Mouse (Mus musculus) frontal cortex, postnatal 10 days (tissue): ENCODE measurements around the gene Fcrls.
A peak's percentile ranks its signal among the peaks of the same experiment; 100 is the strongest.

Source experiments
- DNase-seq, 2 experiments: peaks; one replicate each; pipeline ENCODE4 v3.0.0; 2022; ENCODE audit warnings: low spot score in 2 of 2, mixed read lengths in 1 of 2

Fcrls gene

GRCm38 (mm10) chr3:87263436-87263835 lies at the start of gene Fcrls:
Gene Fcrls (minus strand): TSS chr3:87263738.
- DNase-seq: no peak

GRCm38 (mm10) chr3:87309922-87310321 lies 46.4 kb upstream of the Fcrls start:
- no peak for DNase-seq

GRCm38 (mm10) chr3:87299901-87300300 lies 36.4 kb upstream of the Fcrls start:
- no peak for DNase-seq

GRCm38 (mm10) chr3:87274372-87274771 lies 10.8 kb upstream of the Fcrls start:
- no peak for DNase-seq

GRCm38 (mm10) chr3:87266581-87266980 lies 3.0 kb upstream of the Fcrls start:
- no peak for DNase-seq

- DNase-seq: no peak
These were observed 8.3 kb downstream of the Fcrls start for GRCm38 (mm10) chr3:87255239-87255638.

- no peak for DNase-seq
These were observed 14.0 kb downstream of the Fcrls start for GRCm38 (mm10) chr3:87249571-87249970.

GRCm38 (mm10) chr3:87247292-87247691 lies 16.2 kb downstream of the Fcrls start:
- DNase-seq: peak; percentile 9 to 14

- peak; percentile 16 to 42 for DNase-seq
These were observed 19.9 kb downstream of the Fcrls start for GRCm38 (mm10) chr3:87243654-87244053.

- no peak for DNase-seq
These were observed 22.6 kb downstream of the Fcrls start for GRCm38 (mm10) chr3:87240909-87241308.

- no peak for DNase-seq
These were observed 39.9 kb downstream of the Fcrls start for GRCm38 (mm10) chr3:87223636-87224035.

- DNase-seq: no peak
These were observed 41.2 kb downstream of the Fcrls start for GRCm38 (mm10) chr3:87222346-87222745.

GRCm38 (mm10) chr3:87215176-87215575 lies 48.4 kb downstream of the Fcrls start:
- DNase-seq: no peak

- no peak for DNase-seq
These were observed 49.2 kb downstream of the Fcrls start for GRCm38 (mm10) chr3:87214221-87214864.

- no peak for DNase-seq
These were observed 57.0 kb downstream of the Fcrls start for GRCm38 (mm10) chr3:87206336-87207075.
